Mouse (Mus musculus) C2C12 (cell line): Measurements from ENCODE around the gene Klri1.

Experiments
- CTCF ChIP-seq: IDR thresholded peaks from one replicate; pipeline ENCODE4 v1.5.1; 2011; ENCODE audit not compliant: control insufficient read depth, insufficient read depth, insufficient read length
- MYOD1 ChIP-seq: IDR thresholded peaks from one replicate; pipeline ENCODE4 v1.6.1; 2011; ENCODE audit warnings: low read depth; ENCODE audit not compliant: control insufficient read depth, insufficient read length

DNA sequence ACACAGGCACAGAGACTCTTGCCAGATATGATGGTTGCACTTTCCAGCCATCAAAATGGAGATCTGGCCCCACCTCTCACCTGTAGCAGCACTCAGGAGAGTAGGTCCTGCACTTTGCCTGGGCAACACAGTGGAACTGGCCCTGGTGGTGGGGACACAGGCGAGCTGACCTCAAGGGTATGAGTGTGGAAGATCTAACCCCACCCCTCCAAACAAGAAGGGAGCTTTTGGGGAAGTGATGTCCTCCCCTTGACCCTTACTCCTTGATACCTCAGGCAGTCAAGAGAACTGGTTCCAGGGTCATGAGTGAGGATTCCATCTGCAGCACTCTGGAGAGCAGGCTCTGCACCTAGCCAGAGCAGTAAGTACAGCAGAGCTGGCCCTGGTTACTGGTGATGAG is 4.5 kb upstream of the Klri1 start:
- TF ChIP-seq CTCF: no peak
- no peak for TF ChIP-seq MYOD1
